ENCODE assay signal across 12 mouse cellular contexts in the genomic region with DNA sequence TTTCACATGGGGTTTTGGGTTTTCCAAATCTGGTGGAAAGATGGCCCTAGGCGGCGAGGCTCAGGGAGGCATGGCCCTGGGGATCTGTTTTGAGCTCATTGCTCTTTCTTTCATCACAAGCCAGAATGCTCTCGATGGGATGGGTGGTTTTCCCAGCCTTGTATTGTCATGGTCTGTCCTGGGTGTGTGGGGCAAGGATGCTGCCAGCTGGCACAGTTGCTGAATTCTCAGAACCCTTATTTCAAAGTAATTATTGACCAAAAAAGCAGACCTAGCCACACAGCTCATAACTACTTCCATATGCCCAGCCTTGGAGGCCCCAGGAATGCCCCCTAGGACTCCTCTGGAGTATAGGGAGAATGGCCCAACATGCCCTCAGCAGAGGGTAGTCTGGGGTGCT. TPM values are rescaled to one million over a fixed set of nuclear protein-coding genes. Genes with fewer than 3 reads are reported as not detected.
"Had no signal": no experiment of that assay in that cellular context is flagged by ENCODE, and none has a peak within 500 bp of the region (broad histone marks: within the 10 kb centered on the region; RNA-seq: fewer than 3 reads in every experiment).

No protein-coding gene starts in this region.

- H3K36me3 ChIP-seq: limb, embryonic 13.5 days; liver, embryonic 15.5 days; midbrain, embryonic 13.5 days; neural tube, embryonic 15.5 days had no signal

- H3K27me3 ChIP-seq: limb, embryonic 13.5 days; liver, embryonic 15.5 days; midbrain, embryonic 13.5 days; neural tube, embryonic 15.5 days had no signal

- H3K4me2 ChIP-seq: limb, embryonic 13.5 days; liver, embryonic 11.5 days; liver, embryonic 15.5 days; midbrain, embryonic 13.5 days; neural tube, embryonic 15.5 days had no signal

- H3K9ac ChIP-seq: limb, embryonic 13.5 days; liver, embryonic 15.5 days; midbrain, embryonic 13.5 days; neural tube, embryonic 15.5 days had no signal

- H3K27ac ChIP-seq: layer of hippocampus, adult 2 months; limb, embryonic 13.5 days; liver, embryonic 15.5 days; midbrain, embryonic 13.5 days; neural tube, embryonic 15.5 days; stomach, postnatal 0 days had no signal

- ATAC-seq: midbrain, embryonic 13.5 days had no signal

- H3K4me3 ChIP-seq: layer of hippocampus, adult 2 months; limb, embryonic 13.5 days; liver, embryonic 15.5 days; midbrain, embryonic 13.5 days; myocyte; neural tube, embryonic 15.5 days had no signal

- DNase-seq: kidney, postnatal 10 days; kidney, postnatal 4 days; lung, adult 2 months; thymus, postnatal 4 days had no signal

- H3K9me3 ChIP-seq: limb, embryonic 13.5 days; liver, embryonic 15.5 days; midbrain, embryonic 13.5 days; neural tube, embryonic 15.5 days had no signal

RNA-seq across cellular contexts. Expression of a gene that starts 34.9 kb away (rescaled TPM):
- polyA plus RNA-seq: myocyte had no signal
